Mouse (Mus musculus): ENCODE measurements around the gene Jun.

Jun gene

DNA sequence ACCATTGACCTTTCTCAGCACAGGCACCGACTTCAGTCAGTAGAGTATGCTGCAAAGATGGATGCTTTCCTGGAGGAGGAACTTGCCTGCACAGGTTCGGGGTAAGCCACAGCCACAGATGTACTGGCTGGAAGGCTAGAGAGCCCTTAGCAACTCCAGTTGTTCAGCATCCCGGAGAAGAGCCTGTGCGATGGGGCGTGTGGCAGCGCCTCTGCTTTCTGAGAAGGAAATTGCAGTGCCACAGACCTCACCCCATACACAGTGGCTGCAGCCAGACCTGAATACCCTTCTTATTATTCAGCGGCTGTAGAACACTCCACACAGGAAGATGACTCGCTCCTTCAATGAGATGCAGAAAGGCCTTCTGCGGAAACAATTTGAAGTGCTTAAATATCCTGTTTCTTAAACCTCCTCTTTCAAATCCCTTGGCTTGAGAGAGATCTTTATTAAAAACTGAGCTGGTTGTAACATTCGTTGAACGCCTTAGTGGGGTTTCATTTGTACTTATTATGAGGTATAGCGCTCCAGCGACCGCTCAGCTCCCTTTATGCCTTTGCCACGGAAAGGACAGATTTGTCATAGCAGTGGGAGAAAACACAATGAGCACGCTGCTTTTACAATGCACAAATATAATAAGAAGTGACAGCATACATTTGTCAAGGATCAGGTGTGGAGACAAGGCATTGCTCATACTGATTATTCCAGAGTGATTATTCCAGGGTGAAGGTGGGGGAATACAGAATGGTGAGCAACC is 26.0 kb downstream of the Jun start:
- DNase-seq (ENCODE audit: low read depth, low spot score) = no peak

DNA sequence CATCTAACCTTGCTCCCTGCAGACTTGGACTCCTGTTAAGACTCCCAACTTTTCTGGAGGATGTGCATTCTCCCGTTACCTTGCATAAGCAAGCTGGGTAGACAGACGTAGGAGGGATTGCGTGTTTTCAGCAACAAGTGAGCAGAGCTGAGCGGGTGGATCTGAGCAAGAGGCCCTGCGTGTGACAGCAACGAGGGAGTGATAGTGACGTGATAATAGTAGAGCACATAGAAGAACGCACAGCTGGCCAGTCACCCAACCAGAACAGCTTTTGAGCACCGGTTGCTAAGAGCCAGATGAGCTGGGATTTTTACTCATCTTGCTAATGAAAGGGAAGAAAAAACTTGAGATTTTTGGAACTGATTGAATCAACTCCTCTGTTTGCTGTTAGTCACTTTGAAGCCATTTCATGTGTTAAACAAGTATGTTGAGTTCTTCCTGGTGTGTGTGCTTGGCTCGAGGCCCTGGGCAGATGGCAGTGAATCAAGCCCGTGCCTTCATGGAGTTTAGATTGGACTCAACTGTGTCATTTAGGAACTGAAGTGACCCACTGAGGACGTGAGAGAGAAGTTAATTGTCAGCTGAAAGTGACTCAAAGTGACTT is 28.6 kb downstream of the Jun start:
- DNase-seq (ENCODE audit: low read depth, low spot score) = no peak

DNA sequence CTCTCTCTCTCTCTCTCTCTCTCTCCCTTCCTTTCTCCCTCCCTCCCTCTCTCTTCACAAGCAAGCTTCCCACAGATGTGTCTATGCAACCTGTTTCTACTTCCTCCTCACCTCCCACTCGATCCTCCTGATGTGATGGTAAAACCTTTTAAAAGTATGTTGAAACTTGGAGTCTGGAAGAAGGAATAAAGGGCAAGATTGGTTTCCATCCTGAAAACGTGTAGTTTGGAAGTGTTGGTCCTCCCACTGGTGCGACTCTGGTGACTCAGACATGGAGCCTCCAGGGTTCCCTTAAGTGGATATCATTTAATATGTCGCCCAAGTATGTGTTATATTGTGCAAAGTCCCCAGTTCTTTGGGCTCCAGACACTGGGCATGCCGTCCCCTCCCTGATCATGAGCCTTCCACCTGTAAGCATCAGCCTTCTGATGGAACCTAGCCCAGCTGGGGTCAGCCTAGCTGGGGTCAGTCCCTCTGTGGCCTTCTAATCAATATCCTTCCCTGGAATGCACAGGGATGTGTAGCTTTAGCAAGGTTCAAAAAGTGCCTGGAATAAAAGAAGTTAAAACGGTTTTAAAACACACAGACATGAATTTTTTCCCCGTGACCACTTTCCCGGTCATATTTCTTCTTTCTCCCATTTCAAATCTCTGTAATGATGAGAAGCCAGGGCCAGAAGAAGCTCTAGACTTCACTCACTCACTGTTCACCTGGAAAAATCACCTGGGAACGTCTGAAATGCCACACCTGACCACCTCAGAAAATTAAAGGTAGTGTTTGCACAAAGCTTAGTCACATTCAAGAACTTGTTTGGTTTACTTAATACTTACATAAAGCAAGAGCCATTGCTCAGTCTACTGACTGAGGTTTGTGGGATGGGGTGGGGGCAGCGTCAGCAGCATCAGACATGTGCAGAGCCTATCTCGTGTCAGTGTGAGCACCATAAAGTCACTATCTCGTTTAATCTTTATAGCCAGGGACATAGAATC is 30.1 kb downstream of the Jun start:
- no peak for DNase-seq (ENCODE audit: low read depth, low spot score)

DNA sequence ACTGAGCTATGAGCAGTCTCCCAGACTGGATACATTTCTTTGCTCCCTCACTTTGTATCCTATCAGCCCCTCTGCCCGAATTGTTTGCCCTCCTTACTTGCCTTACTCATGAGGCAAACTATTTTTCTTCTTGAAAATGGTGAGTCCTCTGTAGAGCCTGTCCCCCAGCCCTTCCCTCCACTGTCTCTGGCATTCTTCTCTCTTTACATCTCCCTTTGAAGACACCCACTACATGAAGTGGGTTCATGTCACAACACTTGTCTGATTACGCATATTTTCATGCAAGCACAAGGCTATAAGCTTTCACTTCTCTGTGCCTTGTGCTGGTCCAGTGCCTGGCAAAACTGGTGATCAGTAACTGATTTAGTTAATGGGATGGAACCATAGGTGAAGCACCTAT is 31.8 kb downstream of the Jun start:
- DNase-seq (ENCODE audit: low read depth, low spot score) = no peak

DNA sequence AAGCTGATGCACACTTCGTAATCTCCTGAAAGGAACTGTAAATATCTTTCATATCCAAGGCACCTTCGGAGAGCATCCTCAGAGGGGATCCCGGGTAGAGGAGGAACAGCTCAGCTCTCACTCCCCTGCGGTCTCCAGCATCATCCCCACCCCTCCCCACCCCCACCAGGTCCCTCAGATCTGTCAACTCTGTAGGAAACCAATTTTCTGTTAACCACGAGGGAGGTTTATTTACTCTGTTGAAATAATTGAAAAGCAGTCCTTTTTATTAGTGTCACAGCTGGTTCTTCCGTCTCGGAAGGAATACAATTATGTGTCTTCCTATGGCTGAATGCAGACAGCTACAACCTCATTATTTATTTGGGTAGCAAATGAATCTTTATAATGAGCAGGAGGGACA is 33.8 kb downstream of the Jun start:
- no peak for DNase-seq (ENCODE audit: low read depth, low spot score)

- DNase-seq (ENCODE audit: low read depth, low spot score) = no peak
These were observed 39.3 kb downstream of the Jun start for GRCm38 (mm10) chr4:95012706-95013105.

- no peak for DNase-seq (ENCODE audit: low read depth, low spot score)
These were observed 39.8 kb downstream of the Jun start for GRCm38 (mm10) chr4:95012256-95012655.

DNA sequence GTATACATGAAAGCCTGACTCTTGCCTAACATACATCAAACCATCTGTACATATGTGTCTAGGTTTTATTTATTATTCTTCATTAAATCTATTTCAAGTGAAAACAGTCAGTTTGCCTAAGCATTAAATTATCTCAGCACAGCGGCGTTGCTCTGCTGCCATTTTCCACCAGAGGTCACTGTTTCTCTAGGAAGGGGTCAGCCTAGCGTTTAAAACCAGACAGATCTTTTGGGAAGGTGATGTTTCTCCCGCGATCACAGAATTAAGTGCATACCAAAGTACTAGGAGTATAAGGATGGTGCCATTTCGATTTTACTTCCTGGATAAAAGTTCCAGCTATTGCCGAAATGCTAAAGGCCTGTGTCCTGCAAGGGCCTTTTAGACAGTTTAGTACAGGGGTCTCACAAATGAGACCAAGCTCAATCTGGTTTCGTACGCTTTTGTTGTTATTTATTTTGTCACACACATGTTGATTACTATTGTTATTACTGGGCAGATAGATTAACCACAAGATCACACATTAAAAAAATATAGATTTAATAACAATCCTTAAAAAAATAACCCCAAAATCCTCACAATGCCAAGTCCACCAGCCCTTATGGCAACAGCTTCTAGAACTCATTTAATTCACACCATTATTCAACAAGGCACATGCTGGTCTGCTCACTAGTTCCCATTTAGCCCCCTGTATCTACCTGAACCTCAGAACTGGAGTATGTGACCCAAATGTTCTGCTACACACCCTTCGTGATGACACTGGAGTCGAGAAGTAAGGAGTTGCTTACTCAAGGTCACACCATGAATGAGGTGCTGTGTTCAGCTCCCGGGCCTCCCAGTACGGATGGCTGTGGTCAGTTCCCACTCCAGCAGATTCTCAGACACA is 43.6 kb downstream of the Jun start:
- peak; percentile 54 for DNase-seq (ENCODE audit: low read depth, low spot score)

GRCm38 (mm10) chr4:95007759-95008158 is 44.3 kb downstream of the Jun start:
- DNase-seq (ENCODE audit: low read depth, low spot score) = no peak

DNA sequence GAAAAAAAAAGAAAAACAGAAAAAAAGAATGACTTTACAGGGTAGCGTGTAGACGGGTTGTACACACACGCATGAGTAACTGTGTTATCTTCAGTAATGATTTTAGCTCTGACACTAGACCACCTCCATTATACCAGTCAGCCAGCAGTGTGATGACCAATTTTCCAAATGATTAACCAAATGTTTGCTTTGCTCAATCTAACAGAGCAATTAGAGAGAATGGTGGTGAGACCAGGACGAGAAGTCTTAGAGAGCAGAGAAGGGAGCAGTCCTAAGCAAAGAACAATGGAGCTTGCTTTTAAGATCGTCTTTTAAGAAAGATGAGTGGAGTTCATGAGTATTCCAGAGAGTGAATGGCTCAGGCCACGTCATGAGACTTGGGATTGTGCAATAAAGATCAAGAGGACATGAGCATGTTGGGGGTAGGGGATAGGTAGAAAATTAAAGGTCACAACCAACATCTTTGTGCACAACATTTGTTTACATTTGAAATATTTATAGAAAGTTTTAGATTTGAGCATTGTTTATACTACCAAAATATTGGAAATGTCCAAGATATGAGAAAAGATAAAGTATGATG is 46.7 kb downstream of the Jun start:
- DNase-seq (ENCODE audit: low read depth, low spot score) = no peak

- peak; percentile 13 for DNase-seq (ENCODE audit: low read depth, low spot score)
These were observed 50.8 kb downstream of the Jun start for GRCm38 (mm10) chr4:95001043-95001775.

GRCm38 (mm10) chr4:95000147-95000546 is 51.9 kb downstream of the Jun start:
- no peak for DNase-seq (ENCODE audit: low read depth, low spot score)

DNA sequence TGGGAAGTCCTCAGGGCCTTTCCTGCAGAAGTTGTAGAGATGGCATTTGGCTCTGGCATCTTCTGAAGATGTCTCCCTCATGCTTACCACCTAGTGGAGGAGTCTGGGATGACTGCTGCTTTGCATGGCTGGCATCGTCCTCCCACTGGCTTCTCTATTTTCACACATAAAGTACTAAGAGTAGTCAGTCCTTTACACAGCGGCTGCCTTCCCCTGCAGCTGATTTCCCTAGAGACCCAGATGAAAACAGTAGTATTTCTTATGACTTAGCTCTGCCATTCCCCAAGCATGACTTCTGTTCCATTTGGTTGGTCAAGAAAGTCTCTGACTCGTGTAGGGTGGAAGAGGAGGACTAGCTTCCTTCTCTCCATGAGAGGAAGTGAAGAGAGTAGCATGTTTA is 52.8 kb downstream of the Jun start:
- no peak for DNase-seq (ENCODE audit: low read depth, low spot score)
